In the genomic region with DNA sequence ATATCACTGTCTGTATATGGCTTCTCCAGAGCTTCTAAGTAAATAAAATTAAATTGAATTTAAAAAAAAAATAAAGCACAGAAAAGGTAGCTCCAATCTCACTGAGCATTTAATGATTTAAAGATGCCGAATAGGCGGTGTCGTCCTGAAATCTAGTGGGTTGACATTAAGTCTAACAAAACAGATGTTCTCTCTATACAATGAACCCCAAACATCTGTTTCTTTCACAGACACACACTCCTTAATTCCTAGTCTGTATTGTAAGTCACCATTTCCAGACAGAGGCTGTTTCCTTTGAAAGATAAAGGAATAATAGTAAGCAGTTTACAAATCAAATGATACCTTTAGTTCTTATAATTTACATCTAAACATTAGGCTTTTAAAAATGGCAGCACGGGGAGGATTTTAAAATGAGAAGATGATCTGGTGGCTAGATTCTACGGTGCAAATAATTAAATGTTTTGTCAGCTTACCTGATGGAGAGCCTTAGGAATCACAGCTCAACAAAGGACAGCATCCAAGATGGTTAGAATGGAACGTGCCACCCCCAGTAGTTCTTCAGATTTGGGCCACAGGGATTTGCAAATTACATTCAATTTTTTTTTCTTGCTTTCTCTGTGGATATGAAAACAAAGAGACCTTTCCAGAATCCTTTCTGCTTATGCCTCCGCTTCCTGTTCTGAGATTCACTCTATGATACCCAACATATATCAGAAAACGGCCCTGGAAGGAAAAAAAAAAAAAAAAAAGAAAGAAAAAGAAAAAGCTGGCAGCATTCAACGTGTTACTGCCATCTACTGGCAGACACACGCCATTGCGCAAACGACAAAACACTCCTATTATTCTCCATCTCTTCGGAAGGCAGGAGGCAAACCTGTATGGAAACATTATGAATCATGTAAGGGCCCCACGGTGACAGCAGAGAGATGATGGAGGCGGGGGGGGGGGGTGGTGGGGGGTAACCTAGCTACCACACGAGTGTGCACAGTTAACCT, we compare ENCODE assay signal across 8 mouse cellular contexts. TPM values are rescaled to one million over a fixed set of nuclear protein-coding genes. Genes with fewer than 3 reads are reported as not detected.
DNase-seq lines count a peak whose midpoint lies in the region; ATAC-seq and TF ChIP-seq lines count a peak whose summit lies in the region.

A gene (minus strand): TSS at position 835 of the 995 bp plus-strand sequence.

- H3K4me1 ChIP-seq in thymus, adult 2 months (replicated peaks; ENCODE audit: control insufficient read depth, insufficient read depth, low read length): no peaks in the 10 kb centered on the region
- H3K4me1 ChIP-seq in kidney, embryonic 15.5 days: no peaks in the 10 kb centered on the region
- no peaks in the 10 kb centered on the region for H3K4me1 ChIP-seq in limb, embryonic 13.5 days
- H3K4me1 ChIP-seq in neural tube, embryonic 11.5 days (ENCODE audit: control insufficient read depth, insufficient read depth, low read length): peaks cover 3% of the 10 kb centered on the region; the same call in 1 of the 2 replicates

- ATAC-seq in kidney, embryonic 15.5 days (replicated peaks; ENCODE audit: low FRiP score): no peak
- peak; percentile 61; the same call in 1 of the 2 replicates for ATAC-seq in limb, embryonic 13.5 days (ENCODE audit: low FRiP score, low read depth)
- ATAC-seq in neural tube, embryonic 11.5 days (ENCODE audit: insufficient read depth, low FRiP score, low TSS enrichment): peak; percentile 63
- ATAC-seq in megakaryocyte-erythroid progenitor cell, adult 5-6 weeks (replicated peaks; ENCODE audit: low FRiP score, low TSS enrichment, poor library complexity, severe bottlenecking): no peak

- WGBS in thymus, adult 2 months: 35% methylated on average over 16 of the region's 16 CpGs
- whole genome bisulfite sequencing in kidney, embryonic 15.5 days: 25% methylated on average over 16 of the region's 16 CpGs
- 17% methylated on average over 16 of the region's 16 CpGs for WGBS in limb, embryonic 13.5 days
- WGBS in neural tube, embryonic 11.5 days: 20% methylated on average over 16 of the region's 16 CpGs

- H3K9me3 ChIP-seq in kidney, embryonic 15.5 days (replicated peaks): no peaks in the 10 kb centered on the region
- H3K9me3 ChIP-seq in limb, embryonic 13.5 days: no peaks in the 10 kb centered on the region
- no peaks in the 10 kb centered on the region for H3K9me3 ChIP-seq in neural tube, embryonic 11.5 days (ENCODE audit: control insufficient read depth, low read length)

- H3K4me3 ChIP-seq in thymus, adult 2 months (ENCODE audit: control insufficient read depth, insufficient read depth, low read length): no peak within 1 kb of the TSS
- H3K4me3 ChIP-seq in kidney, embryonic 15.5 days (replicated peaks): no peak within 1 kb of the TSS
- H3K4me3 ChIP-seq in limb, embryonic 13.5 days: peak within 1 kb of the TSS; percentile 18
- H3K4me3 ChIP-seq in neural tube, embryonic 11.5 days (ENCODE audit: low read depth, low read length): peak within 1 kb of the TSS; percentile 28

- peak; percentile 38 for DNase-seq in thymus, adult 2 months
- no peak for DNase-seq in thymus, adult 18-20 months
- peak; percentile 75 to 76 for DNase-seq in cerebellum, postnatal 14 days
- peak; percentile 18 for DNase-seq in gastrocnemius, postnatal 14 days
- DNase-seq in neural tube, embryonic 11.5 days (ENCODE audit: low spot score): peak; percentile 55

- H3K36me3 ChIP-seq in thymus, adult 2 months (ENCODE audit: control insufficient read depth, insufficient read depth, low read length): no peaks in the 10 kb centered on the region
- H3K36me3 ChIP-seq in kidney, embryonic 15.5 days: no peaks in the 10 kb centered on the region
- no peaks in the 10 kb centered on the region for H3K36me3 ChIP-seq in limb, embryonic 13.5 days
- no peaks in the 10 kb centered on the region for H3K36me3 ChIP-seq in neural tube, embryonic 11.5 days (ENCODE audit: control insufficient read depth, insufficient read depth, low read length)

- intact Hi-C loops in gastrocnemius, postnatal 14 days (cut with DNase I; ENCODE audit: low total_unique reads): no loop called here

- H3K27ac ChIP-seq in thymus, adult 2 months (ENCODE audit: control insufficient read depth, insufficient read depth, low read length): no peak within 1 kb of the TSS
- H3K27ac ChIP-seq in kidney, embryonic 15.5 days: no peak within 1 kb of the TSS
- H3K27ac ChIP-seq in limb, embryonic 13.5 days: no peak within 1 kb of the TSS
- H3K27ac ChIP-seq in neural tube, embryonic 11.5 days (ENCODE audit: low read depth, low read length): 0 out of 2 replicates have a peak within 1 kb of the TSS, but pooled peaks have one; percentile 20

- no peaks in the 10 kb centered on the region for H3K27me3 ChIP-seq in thymus, adult 2 months (ENCODE audit: control insufficient read depth, insufficient read depth, low read length)
- no peaks in the 10 kb centered on the region for H3K27me3 ChIP-seq in kidney, embryonic 15.5 days
- no peaks in the 10 kb centered on the region for H3K27me3 ChIP-seq in limb, embryonic 13.5 days
- no peaks in the 10 kb centered on the region for H3K27me3 ChIP-seq in neural tube, embryonic 11.5 days (ENCODE audit: control insufficient read depth, insufficient read depth, low read length)

- 0 out of 2 replicates have a peak within 1 kb of the TSS, but pooled peaks have one; percentile 7 for H3K4me2 ChIP-seq in kidney, embryonic 15.5 days
- peak within 1 kb of the TSS; percentile 41 for H3K4me2 ChIP-seq in limb, embryonic 13.5 days (replicated peaks)
- peak within 1 kb of the TSS; percentile 39; the same call in 1 of the 2 replicates for H3K4me2 ChIP-seq in neural tube, embryonic 11.5 days (ENCODE audit: low read depth)

- H3K9ac ChIP-seq in kidney, embryonic 15.5 days: no peak within 1 kb of the TSS
- no peak within 1 kb of the TSS for H3K9ac ChIP-seq in limb, embryonic 13.5 days
- H3K9ac ChIP-seq in neural tube, embryonic 11.5 days (ENCODE audit: low read length): peak within 1 kb of the TSS; percentile 60

- TF ChIP-seq CTCF in thymus, adult 2 months (IDR thresholded peaks at IDR 0.05; ENCODE audit: borderline replicate concordance, control insufficient read depth, extremely low read depth, insufficient read depth, low read length, poor library complexity): no peak

- TF ChIP-seq POLR2A in thymus, adult 2 months (IDR thresholded peaks at IDR 0.05; ENCODE audit: control insufficient read depth, extremely low read depth, insufficient read depth, low read length, poor library complexity): no peak

RNA-seq across cellular contexts. Expression of the gene that starts here (rescaled TPM):
- 0.09 and 0.18 TPM in 2 replicates for polyA plus RNA-seq in thymus, adult 2 months (2012; rRNA removed)
- under 1 TPM; 0.45 to 0.84 TPM for total RNA-seq in gastrocnemius, postnatal 14 days (2021)
- polyA plus RNA-seq in kidney, embryonic 15.5 days (2015; fragmentation: Nextera tagmentation; extraction: Ambion mirVana): 0.37 and 1.3 TPM in 2 replicates
- 1.7 and 3.0 TPM in 2 replicates for polyA plus RNA-seq in limb, embryonic 13.5 days (2015; fragmentation: Nextera tagmentation; extraction: Ambion mirVana)
- 24.0 and 27.4 TPM in 2 replicates for polyA plus RNA-seq in neural tube, embryonic 11.5 days (2014; fragmentation: Nextera tagmentation; extraction: Ambion mirVana)
- not detected in 2 replicates for total RNA-seq in megakaryocyte-erythroid progenitor cell, adult 5-6 weeks (2014; fragmentation: Nextera tagmentation)
- not detected in 2 replicates for total RNA-seq in megakaryocyte-erythroid progenitor cell, adult 5-6 weeks (2017)

Comparison
In these comparisons a context has a peak if more than half of its experiments do, and no peak if none do; other contexts are left out.
1. Peak in DNase-seq in thymus, adult 2 months; RNA of the gene not detected or under 1 TPM.
2. Peak in DNase-seq in gastrocnemius, postnatal 14 days; RNA of the gene not detected or under 1 TPM.
3. DNase-seq: peak in cerebellum, postnatal 14 days (2 of 2) and neural tube, embryonic 11.5 days (single experiment); none in thymus, adult 18-20 months (0 of 2).
4. H3K4me3 ChIP-seq: peak in limb, embryonic 13.5 days (single experiment) and neural tube, embryonic 11.5 days (single experiment); none in thymus, adult 2 months (single experiment) and kidney, embryonic 15.5 days (single experiment).
5. ATAC-seq: peak in limb, embryonic 13.5 days (single experiment) and neural tube, embryonic 11.5 days (single experiment); none in kidney, embryonic 15.5 days (single experiment) and megakaryocyte-erythroid progenitor cell, adult 5-6 weeks (single experiment).
6. Peak in every context shown above with its lines, with median percentiles within 50 percentile points of each other: H3K4me2 ChIP-seq.